Mouse (Mus musculus) bone marrow, adult 2 months (tissue): ENCODE results near the gene Gars. TPM values are rescaled to one million over a fixed set of nuclear protein-coding genes. Genes with fewer than 3 reads are reported as not detected.

ENCODE experiments used
- H3K27ac ChIP-seq: fragments of 200-500 bp; 2 replicates; pipeline ENCODE4 v1.5.1; 2012; ENCODE audit warnings: low read depth, mild to moderate bottlenecking, control low read depth, inconsistent platforms, low read length; ENCODE audit not compliant: control insufficient read depth, poor library complexity, insufficient read depth
- H3K4me1 ChIP-seq: fragments of 200-500 bp; 2 replicates; pipeline ENCODE4 v1.6.1; 2011; ENCODE audit warnings: low read length; ENCODE audit not compliant: control insufficient read depth, insufficient read depth
- H3K4me3 ChIP-seq: fragments of 200-500 bp; replicated peaks from 2 replicates; pipeline ENCODE3; 2011; ENCODE audit warnings: mild to moderate bottlenecking, low read depth, low read length, control low read depth; ENCODE audit not compliant: control insufficient read depth
- CTCF ChIP-seq: fragments of 200-500 bp; IDR thresholded peaks from 2 replicates; pipeline ENCODE4 v1.5.1; 2011; ENCODE audit warnings: low read length, control low read depth; ENCODE audit not compliant: control insufficient read depth, insufficient read depth
- POLR2A ChIP-seq: fragments of 200-500 bp; IDR thresholded peaks from 2 replicates; pipeline ENCODE4 v1.6.1; 2011; ENCODE audit warnings: low read depth, mild to moderate bottlenecking, control low read depth, low read length, borderline replicate concordance; ENCODE audit not compliant: control insufficient read depth
- WGBS: fragments of 180-500 bp; shearing (Covaris S2); methylation state at CpG from one replicate; pipeline ENCODE4 v1.1.7; 2018; 5-methylcytosine and 5-hydroxymethylcytosine counted together
- polyA plus RNA-seq: library from polyadenylated mRNA; stranded (reverse); fragments of >200 nt; gene quantifications from 2 replicates; pipeline ENCODE4 v1.2.4, GENCODE M21; 2011; ENCODE audit warnings: low replicate concordance; ENCODE audit not compliant: missing spikeins, insufficient read depth, insufficient read length

Gene Gars
- polyA plus RNA-seq, 1 experiment: 85.0 TPM

DNA sequence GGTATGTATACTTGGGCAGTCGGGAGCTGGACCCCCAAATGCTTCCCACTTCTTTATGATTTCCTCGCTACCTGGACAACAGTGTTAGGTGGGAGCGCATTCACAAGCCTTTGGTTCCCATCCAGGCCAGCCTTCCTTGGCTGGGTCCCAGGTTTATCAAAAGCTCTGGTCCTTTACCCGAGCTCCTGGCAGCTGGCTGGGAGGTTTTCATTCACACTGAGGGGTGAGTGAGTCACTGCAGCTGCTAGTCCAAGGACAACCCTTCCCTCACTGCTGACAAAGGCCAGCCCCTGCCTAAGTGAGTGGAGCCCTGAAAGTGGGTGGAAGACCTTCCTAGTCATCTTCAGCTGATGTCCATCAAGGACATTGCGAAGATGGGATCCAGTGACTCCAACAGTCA is 60.2 kb downstream of the Gars start:
- TF ChIP-seq POLR2A (no peak), CTCF (no peak)
- Histone ChIP-seq H3K4me1 (no peaks in the 10 kb centered on the region), H3K4me3 (no peak overlapping the region), H3K27ac (no peak overlapping the region)
- 75% methylated on average over 5 of the region's 5 CpGs for WGBS

DNA sequence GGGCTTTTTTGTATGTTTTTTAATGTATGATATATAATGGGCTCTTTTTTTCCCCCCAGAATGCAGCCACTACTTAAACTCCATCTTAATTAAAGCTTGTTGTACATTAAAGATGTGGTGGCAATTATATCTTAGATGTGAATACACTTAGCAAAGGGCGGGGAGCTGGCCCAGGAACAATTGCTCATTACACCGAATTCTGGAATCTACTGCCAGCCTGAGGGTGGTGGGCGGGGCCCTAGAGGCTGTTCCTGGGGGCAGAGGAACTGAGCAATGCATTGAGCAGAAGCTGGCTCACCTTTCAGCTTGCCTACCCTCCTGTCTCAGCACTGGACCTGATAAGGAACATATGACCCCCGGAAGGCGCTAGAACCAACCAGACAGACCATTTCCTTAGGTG is 60.8 kb downstream of the Gars start:
- no peak for TF ChIP-seq POLR2A
- no peak for TF ChIP-seq CTCF
- H3K4me1 ChIP-seq: no peaks in the 10 kb centered on the region
- WGBS: 64% methylated on average over 5 of the region's 5 CpGs

DNA sequence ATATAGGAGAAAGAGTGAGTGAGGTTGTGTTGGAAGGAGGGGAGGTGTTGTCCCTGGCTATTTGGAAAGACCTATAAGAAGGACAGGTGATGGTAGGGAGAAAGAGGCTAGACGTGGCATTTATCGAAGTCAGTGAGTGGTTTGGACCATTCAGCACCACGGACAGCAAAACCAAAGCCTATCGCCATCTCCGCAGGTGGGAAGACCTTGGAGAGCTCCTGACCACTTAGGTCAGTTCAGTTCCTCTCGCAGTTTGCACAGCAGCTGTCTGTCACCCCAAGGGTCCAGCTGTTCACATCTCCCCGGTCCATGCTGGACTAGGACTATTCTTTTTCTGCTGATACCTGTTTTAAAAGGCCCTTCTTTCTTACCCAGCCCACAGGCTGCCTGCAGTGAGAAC is 70.6 kb downstream of the Gars start:
- Histone ChIP-seq H3K27ac (no peak overlapping the region), H3K4me1 (no peaks in the 10 kb centered on the region), H3K4me3 (no peak overlapping the region)
- 17% methylated on average over 7 of the region's 7 CpGs for WGBS
- no peak for TF ChIP-seq POLR2A
- no peak for TF ChIP-seq CTCF

More for the DNA sequence above, 60.8 kb downstream of the Gars start:
- H3K4me3 ChIP-seq: no peak overlapping the region
- no peak overlapping the region for H3K27ac ChIP-seq

DNA sequence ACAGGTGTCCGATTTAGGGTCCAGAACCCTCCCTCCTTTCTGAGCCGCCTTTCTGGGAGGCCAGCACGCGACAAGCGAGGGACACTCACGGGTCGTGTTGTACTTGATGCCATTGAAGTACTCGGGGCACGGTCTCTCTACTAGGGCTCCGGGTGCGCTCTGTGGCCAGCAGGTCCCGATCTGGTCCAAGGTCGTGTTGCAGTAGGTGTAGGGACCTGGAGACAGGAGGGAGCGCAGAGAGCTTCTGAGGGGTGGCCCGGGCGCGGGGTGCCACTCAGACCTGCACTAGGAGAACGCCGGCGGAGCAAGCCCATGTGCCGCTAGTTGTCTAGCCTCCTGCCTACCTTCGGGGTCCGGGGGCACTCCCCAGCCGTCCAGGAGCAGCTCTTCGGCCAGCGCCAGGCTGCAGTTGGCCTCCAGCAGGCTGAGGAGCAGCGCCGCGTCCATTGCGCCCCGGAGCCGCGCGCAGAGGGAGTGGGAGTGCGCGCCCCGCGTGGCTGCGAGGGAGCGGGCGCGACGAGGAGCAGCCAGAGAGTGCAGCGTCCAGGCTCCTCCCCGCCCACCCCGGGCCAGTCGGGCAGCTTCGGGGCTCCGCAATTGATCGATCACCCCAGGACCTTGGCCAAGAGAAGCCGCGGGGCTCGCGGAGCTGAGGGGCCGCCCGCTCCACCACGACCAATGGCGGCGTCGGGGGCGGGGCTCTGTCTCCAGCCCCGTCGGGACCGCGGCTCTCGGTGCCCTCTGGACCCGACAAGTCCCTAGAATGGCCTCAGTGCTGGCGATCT is 79.7 kb downstream of the Gars start:
- TF ChIP-seq CTCF: no peak
- no peak for TF ChIP-seq POLR2A
- no peak overlapping the region for H3K4me3 ChIP-seq
- 2% methylated on average over 68 of the region's 68 CpGs for WGBS
- no peaks in the 10 kb centered on the region for H3K4me1 ChIP-seq
- H3K27ac ChIP-seq: no peak overlapping the region

DNA sequence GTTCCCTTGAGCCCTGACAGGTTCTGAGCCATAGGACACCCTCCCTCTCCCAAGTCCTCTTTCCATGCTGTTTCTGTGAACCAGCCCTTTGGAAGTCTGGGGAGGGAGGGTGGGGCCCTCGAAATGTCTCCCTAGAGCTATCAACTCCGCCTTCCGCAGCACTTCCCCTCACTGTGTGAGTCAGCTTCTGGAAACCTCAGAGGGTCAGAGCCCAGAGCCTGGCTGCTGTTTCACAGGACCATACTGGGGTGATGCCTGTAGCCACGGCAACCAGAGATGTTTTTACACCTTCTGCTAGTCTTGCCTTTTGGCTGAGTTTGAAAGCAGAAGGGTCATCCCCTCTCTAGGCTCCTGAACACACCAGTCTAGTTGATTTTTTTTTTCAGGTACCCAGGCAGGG is 85.2 kb downstream of the Gars start:
- 4% methylated on average over 4 of the region's 4 CpGs for WGBS
- TF ChIP-seq POLR2A (no peak), CTCF (no peak)
- H3K4me1 ChIP-seq: no peaks in the 10 kb centered on the region
- H3K27ac ChIP-seq: no peak overlapping the region
- H3K4me3 ChIP-seq: no peak overlapping the region

DNA sequence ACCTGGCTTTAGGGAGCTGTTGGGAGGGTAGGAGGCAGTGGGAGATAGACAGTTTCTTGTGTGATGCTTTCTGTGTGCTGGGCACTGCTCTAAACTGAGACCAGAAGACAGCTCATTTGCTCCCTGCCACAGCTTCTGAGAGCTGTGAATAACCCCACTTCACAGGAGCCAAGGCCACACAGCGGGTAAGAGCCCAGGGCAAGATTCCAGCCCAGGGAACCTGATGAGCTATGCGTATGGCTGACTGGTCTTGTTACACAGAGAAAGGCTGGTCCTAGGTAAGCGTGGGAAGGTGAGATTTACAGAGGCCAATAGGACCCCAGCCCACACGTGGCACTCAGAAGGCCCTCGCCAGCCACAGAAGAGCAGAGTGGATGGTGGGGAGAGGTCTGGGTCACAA is 88.8 kb downstream of the Gars start:
- H3K4me3 ChIP-seq: no peak overlapping the region
- WGBS: 78% methylated on average over 5 of the region's 5 CpGs
- H3K4me1 ChIP-seq: no peaks in the 10 kb centered on the region
- no peak overlapping the region for H3K27ac ChIP-seq
- TF ChIP-seq POLR2A (no peak), CTCF (no peak)

DNA sequence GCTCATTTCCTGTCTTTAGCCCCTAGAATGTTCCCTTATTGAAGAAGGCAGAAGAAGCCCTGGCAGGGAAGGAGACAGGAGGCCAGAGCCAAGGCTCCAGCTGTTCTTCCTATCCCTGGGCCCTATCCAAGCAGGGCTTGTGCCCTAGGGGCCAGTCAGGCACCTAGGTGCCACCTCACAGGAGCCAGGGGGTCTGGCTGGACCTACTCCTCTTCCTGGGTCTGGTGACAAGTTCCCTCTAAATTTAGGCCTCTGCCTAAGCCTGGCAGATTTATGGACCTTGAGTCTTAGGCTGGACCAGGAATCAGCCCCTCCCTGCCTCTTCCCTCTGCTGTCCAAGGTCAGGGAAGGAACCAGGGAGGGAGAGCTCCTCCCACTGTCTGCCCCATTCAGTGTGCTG is 90.6 kb downstream of the Gars start:
- H3K4me1 ChIP-seq: no peaks in the 10 kb centered on the region
- TF ChIP-seq POLR2A (no peak), CTCF (no peak)
- H3K27ac ChIP-seq: no peak overlapping the region
- no peak overlapping the region for H3K4me3 ChIP-seq

Other genes with a start within 250 kb of the Gars start
- gene Znrf2, start 221.1 kb upstream of the Gars start, polyA plus RNA-seq: 10.4 and 10.6 TPM in 2 replicates
- 4.7 and 10.1 TPM in 2 replicates for gene Nod1, start 65.4 kb upstream of the Gars start, polyA plus RNA-seq
- 3.0 and 13.2 TPM in 2 replicates for gene Ggct, start 45.1 kb upstream of the Gars start, polyA plus RNA-seq
- gene Crhr2, start 95.0 kb downstream of the Gars start, polyA plus RNA-seq: not detected in 2 replicates
- 2.4 and 14.7 TPM in 2 replicates for gene Inmt, start 137.0 kb downstream of the Gars start, polyA plus RNA-seq
- 0.68 and 3.0 TPM in 2 replicates for gene Mindy4, start 165.4 kb downstream of the Gars start, polyA plus RNA-seq